Mouse (Mus musculus) liver, postnatal 0 days (tissue): ENCODE results near the gene Lamtor2.

Experiments used
- CTCF ChIP-seq: sonication (generic); IDR thresholded peaks from 2 replicates; pipeline ENCODE4 v1.5.1; 2016; ENCODE audit warnings: antibody characterized with exemption, low read depth
- EP300 ChIP-seq: IDR thresholded peaks from 2 replicates; pipeline ENCODE4 v1.6.1; 2016; ENCODE audit warnings: antibody characterized with exemption, low read depth, mild to moderate bottlenecking

GRCm38 (mm10) chr3:88553525-88553879 lies 628 bp upstream of the Lamtor2 start, which contains the start of gene Ubqln4:
- peak; percentile 76 for TF ChIP-seq CTCF
- TF ChIP-seq EP300 = no peak
